Mouse (Mus musculus) cerebellum, postnatal 14 days (tissue): ENCODE results near the gene Plscr4.
A peak's percentile ranks its signal among the peaks of the same experiment; 100 is the strongest.

ENCODE experiments used
- DNase-seq, 2 experiments: peaks; one replicate each; pipeline ENCODE4 v3.0.0; 2021; ENCODE audit warnings: mixed read lengths in 2 of 2

Plscr4 gene

GRCm38 (mm10) chr9:92517036-92517435, 59.9 kb downstream of the Plscr4 start:
- DNase-seq, result peak in 1 of 2 experiments; percentile 8

- no peak for DNase-seq
Measured at GRCm38 (mm10) chr9:92520751-92521150, 63.6 kb downstream of the Plscr4 start.

DNA sequence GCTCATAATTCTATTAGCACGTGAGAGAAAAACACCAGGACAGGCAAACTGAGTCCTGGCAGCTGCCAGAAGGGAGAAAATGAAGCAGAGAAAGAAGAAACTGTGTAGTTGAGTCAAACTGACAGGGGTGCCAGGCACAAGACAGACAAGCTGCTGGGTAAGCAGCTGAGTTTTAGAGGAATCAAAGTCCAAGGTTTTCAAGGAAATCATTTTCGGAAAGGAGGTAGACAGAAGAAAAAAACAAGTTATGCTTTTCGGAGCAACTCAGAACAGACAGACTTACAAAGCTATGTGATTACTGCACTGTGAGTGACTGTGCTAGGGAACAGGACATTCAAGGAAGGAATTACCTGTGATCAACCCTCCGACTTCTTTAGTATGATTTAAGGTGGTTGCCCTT, 67.3 kb downstream of the Plscr4 start:
- DNase-seq, result no peak

GRCm38 (mm10) chr9:92530055-92530454, 72.9 kb downstream of the Plscr4 start:
- no peak for DNase-seq

- peak in 1 of 2 experiments; percentile 22 for DNase-seq
Measured at GRCm38 (mm10) chr9:92537735-92538134, 80.6 kb downstream of the Plscr4 start.

- peak in 1 of 2 experiments; percentile 20 for DNase-seq
Measured at GRCm38 (mm10) chr9:92538216-92538615, 81.0 kb downstream of the Plscr4 start.
